Mouse (Mus musculus) layer of hippocampus, postnatal 36 days (tissue): ENCODE measurements around the gene Gm9903. TPM values are rescaled to one million over a fixed set of nuclear protein-coding genes. Genes with fewer than 3 reads are reported as not detected.

Experiments used
- DNase-seq, 2 experiments: peaks; one replicate each; pipeline ENCODE4 v3.0.0; 2022
- total RNA-seq, 2 experiments: library from RNA; stranded (reverse); gene quantifications; 2 replicates each; pipeline ENCODE4 v1.2.3; 2021

The Gm9903 gene
- total RNA-seq, 2 experiments from 2014 or later = 0.70 to 1.3 TPM

- DNase-seq = no peak
Observed at GRCm38 (mm10) chr5:33651017-33651416, 21.3 kb downstream of the Gm9903 start.

GRCm38 (mm10) chr5:33651541-33651920 lies 21.8 kb downstream of the Gm9903 start:
- no peak for DNase-seq

- DNase-seq = peak; percentile 97
Observed at GRCm38 (mm10) chr5:33651921-33652782, 22.4 kb downstream of the Gm9903 start, which contains the start of gene Slbp. Gene Slbp, minus strand, starts transcription at chr5:33652574.

- DNase-seq = no peak
Observed at GRCm38 (mm10) chr5:33652783-33653173, 23.1 kb downstream of the Gm9903 start.

GRCm38 (mm10) chr5:33654424-33654823 lies 24.7 kb downstream of the Gm9903 start:
- no peak for DNase-seq

- no peak for DNase-seq
Observed at GRCm38 (mm10) chr5:33655251-33655840, 25.6 kb downstream of the Gm9903 start.

GRCm38 (mm10) chr5:33656739-33657138 lies 27.0 kb downstream of the Gm9903 start:
- DNase-seq = no peak

GRCm38 (mm10) chr5:33657251-33657786 lies 27.6 kb downstream of the Gm9903 start:
- DNase-seq = no peak

GRCm38 (mm10) chr5:33657787-33658663 lies 28.3 kb downstream of the Gm9903 start, which contains the start of the genes Tacc3 and Tmem129:
Gene Tacc3, plus strand, starts transcription at chr5:33658128.
Gene Tmem129, minus strand, starts transcription at chr5:33658416.
- peak; percentile 99 for DNase-seq

GRCm38 (mm10) chr5:33658664-33659050 lies 28.9 kb downstream of the Gm9903 start:
- no peak for DNase-seq

GRCm38 (mm10) chr5:33668223-33668622 lies 38.5 kb downstream of the Gm9903 start:
- DNase-seq = no peak

- DNase-seq = no peak
Observed at GRCm38 (mm10) chr5:33671659-33672058, 41.9 kb downstream of the Gm9903 start.

- peak; percentile 59 to 72 for DNase-seq
Observed at GRCm38 (mm10) chr5:33674439-33674838, 44.7 kb downstream of the Gm9903 start.

GRCm38 (mm10) chr5:33675964-33676363 lies 46.2 kb downstream of the Gm9903 start:
- DNase-seq = peak in 1 of 2 experiments; percentile 58

GRCm38 (mm10) chr5:33678244-33678643 lies 48.5 kb downstream of the Gm9903 start:
- no peak for DNase-seq

GRCm38 (mm10) chr5:33681044-33681443 lies 51.3 kb downstream of the Gm9903 start:
- no peak for DNase-seq

Other genes starting within 250 kb of the Gm9903 start
- gene Nkx1-1, start 195.9 kb upstream of the Gm9903 start, total RNA-seq = not detected
- gene Fam53a, start 290 bp upstream of the Gm9903 start, total RNA-seq = 10 to 100 TPM; 28.6 to 32.0 TPM
- 10 to 100 TPM; 21.0 to 21.1 TPM for gene Slbp, start 22.6 kb downstream of the Gm9903 start, total RNA-seq
- gene Tacc3, start 28.2 kb downstream of the Gm9903 start, total RNA-seq = 1 to 10 TPM; 3.8 to 5.2 TPM
- gene Tmem129, start 28.5 kb downstream of the Gm9903 start, total RNA-seq = 10 to 100 TPM; 23.0 to 25.6 TPM
- gene Fgfr3, start 91.7 kb downstream of the Gm9903 start, total RNA-seq = 100 to 1,000 TPM; 116 to 133 TPM
- 10 to 100 TPM; 94.3 to 95.3 TPM for gene Letm1, start 152.9 kb downstream of the Gm9903 start, total RNA-seq
- 100 to 1,000 TPM; 125 to 135 TPM for gene Nsd2, start 190.8 kb downstream of the Gm9903 start, total RNA-seq